Mouse (Mus musculus) embryonic facial prominence, embryonic 10.5 days (tissue): ENCODE results near the gene Luc7l2. TPM values are rescaled to one million over a fixed set of nuclear protein-coding genes. Genes with fewer than 3 reads are reported as not detected.
"Not testable (repeated sequence)": the region's sequence is repeated elsewhere in the genome, so short reads cannot be mapped to it uniquely, and the experiment has no call there.

ENCODE experiments used
- DNase-seq: peaks from one replicate; pipeline ENCODE4 v3.0.0-alpha.2; 2017; ENCODE audit warnings: low spot score
- H3K27ac ChIP-seq: fragments of 300-500 bp; sonication (generic); replicated peaks from 2 replicates; pipeline ENCODE4 v1.5.1; 2016; ENCODE audit warnings: mild to moderate bottlenecking
- H3K27me3 ChIP-seq: fragments of 300-500 bp; sonication (generic); replicated peaks from 2 replicates; pipeline ENCODE4 v1.6.1; 2016; ENCODE audit warnings: low read depth, mild to moderate bottlenecking; ENCODE audit not compliant: poor library complexity, severe bottlenecking
- H3K36me3 ChIP-seq: fragments of 300-500 bp; sonication (generic); replicated peaks from 2 replicates; pipeline ENCODE4 v1.6.1; 2016; ENCODE audit warnings: mild to moderate bottlenecking, moderate library complexity
- H3K4me1 ChIP-seq: fragments of 300-500 bp; sonication (generic); 2 replicates; pipeline ENCODE4 v1.6.1; 2016
- H3K4me3 ChIP-seq: fragments of 300-500 bp; sonication (generic); 2 replicates; pipeline ENCODE4 v1.5.1; 2016; ENCODE audit warnings: mild to moderate bottlenecking, moderate library complexity
- H3K9me3 ChIP-seq: fragments of 300-500 bp; sonication (generic); 2 replicates; pipeline ENCODE4 v1.6.1; 2016; ENCODE audit warnings: mild to moderate bottlenecking
- WGBS: fragments of 180-500 bp; shearing (Covaris S2); methylation state at CpG from one replicate; pipeline ENCODE4 v1.1.7; 2016; 5-methylcytosine and 5-hydroxymethylcytosine counted together
- polyA plus RNA-seq: library from polyadenylated mRNA; unstranded; fragments of >200 nt; fragmentation: Nextera tagmentation; extraction: Ambion mirVana; gene quantifications from 2 replicates; pipeline ENCODE4 v1.2.1, GENCODE M21; 2016

Luc7l2 gene
- polyA plus RNA-seq, 1 experiment from 2014 or later: 38.4 TPM

- 95% methylated on average over 5 of the region's 5 CpGs for WGBS
- not testable (repeated sequence) for H3K4me1 ChIP-seq, H3K4me3 ChIP-seq, H3K27me3 ChIP-seq, H3K9me3 ChIP-seq, H3K27ac ChIP-seq, DNase-seq
- H3K36me3 ChIP-seq: peaks cover 21% of the 10 kb centered on the region
Observed at GRCm38 (mm10) chr6:38544141-38544540, 7.0 kb upstream of the Luc7l2 start.

- not testable (repeated sequence) for H3K4me1 ChIP-seq, DNase-seq, H3K27me3 ChIP-seq, H3K4me3 ChIP-seq, H3K36me3 ChIP-seq, H3K9me3 ChIP-seq, H3K27ac ChIP-seq
- 89% methylated on average over 2 of the region's 2 CpGs for WGBS
Observed at GRCm38 (mm10) chr6:38547005-38547404, 4.1 kb upstream of the Luc7l2 start.

GRCm38 (mm10) chr6:38547707-38548106, 3.4 kb upstream of the Luc7l2 start:
- Histone ChIP-seq H3K4me1 (peaks cover 6% of the 10 kb centered on the region; the same call in 1 of the 2 replicates), H3K27me3 (no peaks in the 10 kb centered on the region), H3K27ac (no peak overlapping the region), H3K36me3 (no peaks in the 10 kb centered on the region), H3K4me3 (no peak overlapping the region), H3K9me3 (no peaks in the 10 kb centered on the region)
- no peak for DNase-seq
- 82% methylated on average over 1 of the region's 1 CpGs for WGBS

GRCm38 (mm10) chr6:38548595-38548994, 2.5 kb upstream of the Luc7l2 start:
- H3K27me3 ChIP-seq, DNase-seq, H3K4me3 ChIP-seq, H3K9me3 ChIP-seq, H3K36me3 ChIP-seq, H3K27ac ChIP-seq: not testable (repeated sequence)
- 92% methylated on average over 7 of the region's 7 CpGs for WGBS
- peaks cover 12% of the 10 kb centered on the region for H3K4me1 ChIP-seq

DNA sequence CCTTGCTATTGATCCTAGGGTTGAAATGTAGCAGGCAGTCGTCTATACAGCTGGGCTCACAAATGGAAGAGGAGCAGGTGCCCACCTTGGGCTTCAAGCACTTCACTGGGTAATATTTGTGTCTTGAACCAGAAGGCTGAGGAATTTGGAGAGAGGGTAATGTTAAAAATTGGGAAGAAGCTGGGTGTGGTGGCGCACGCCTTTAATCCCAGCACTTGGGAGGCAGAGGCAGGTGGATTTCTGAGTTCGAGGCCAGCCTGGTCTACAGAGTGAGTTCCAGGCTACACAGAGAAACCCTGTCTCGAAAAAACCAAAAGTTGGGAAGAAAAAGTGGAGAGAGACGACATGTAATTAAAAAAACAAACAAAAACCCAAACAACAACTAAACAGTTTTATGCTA, 1.3 kb upstream of the Luc7l2 start:
- WGBS: 83% methylated on average over 6 of the region's 6 CpGs
- not testable (repeated sequence) for DNase-seq, H3K27me3 ChIP-seq, H3K36me3 ChIP-seq, H3K9me3 ChIP-seq
- Histone ChIP-seq H3K27ac (0 out of 2 replicates have a peak overlapping the region, but pooled peaks have one; percentile 99), H3K4me1 (peaks cover 12% of the 10 kb centered on the region), H3K4me3 (peak overlapping the region; percentile 86)

DNA sequence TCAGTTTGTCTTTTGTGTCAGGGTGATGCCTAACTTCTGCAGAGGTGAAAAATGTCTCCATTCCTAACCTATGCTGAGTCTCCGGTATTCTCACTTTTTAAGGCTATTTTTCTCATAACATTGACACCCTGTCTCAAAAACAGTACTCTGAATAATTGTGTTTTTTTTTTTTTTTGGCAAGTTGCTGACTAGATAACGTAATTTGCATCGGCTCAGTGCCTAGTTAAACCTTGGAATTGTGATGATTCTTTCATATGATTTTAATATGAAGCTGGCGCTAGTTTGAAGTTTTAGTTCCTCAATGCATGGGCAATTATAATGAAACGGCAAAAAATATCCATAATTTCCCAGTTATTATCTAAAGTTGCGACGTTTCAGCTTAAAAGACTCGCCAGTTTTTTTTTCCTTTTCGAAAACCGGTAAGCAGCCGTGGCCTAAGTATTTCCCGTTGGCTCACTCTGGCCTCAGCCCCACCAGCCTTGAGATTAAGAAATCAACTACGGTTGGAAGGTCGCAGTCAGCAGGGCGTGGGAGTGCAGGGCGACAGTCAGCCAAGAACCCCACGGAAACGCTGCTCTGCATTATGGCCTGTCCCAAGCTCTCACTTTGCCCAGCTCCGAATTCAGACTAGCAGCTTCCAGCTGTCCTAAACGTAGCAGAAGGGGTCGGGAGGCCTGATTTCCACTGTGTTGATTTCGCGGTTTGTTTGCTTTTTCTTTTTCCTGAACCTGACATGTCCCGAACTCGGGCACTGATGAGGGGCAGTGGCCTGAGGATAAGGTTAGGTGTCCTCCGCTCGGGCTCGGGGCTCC, 678 bp upstream of the Luc7l2 start:
- no peaks in the 10 kb centered on the region for H3K9me3 ChIP-seq
- WGBS: 10% methylated on average over 28 of the region's 28 CpGs
- peaks cover 12% of the 10 kb centered on the region for H3K36me3 ChIP-seq
- H3K27me3 ChIP-seq: no peaks in the 10 kb centered on the region
- H3K4me3 ChIP-seq: peak overlapping the region; percentile 86
- H3K4me1 ChIP-seq: peaks cover 12% of the 10 kb centered on the region
- no peak for DNase-seq
- H3K27ac ChIP-seq: peak overlapping the region; percentile 99

GRCm38 (mm10) chr6:38551989-38552635, 978 bp downstream of the Luc7l2 start:
- Histone ChIP-seq H3K36me3 (peaks cover 26% of the 10 kb centered on the region), H3K4me3 (peak overlapping the region; percentile 86), H3K9me3 (no peaks in the 10 kb centered on the region), H3K27ac (peak overlapping the region; percentile 99), H3K4me1 (peaks cover 12% of the 10 kb centered on the region), H3K27me3 (no peaks in the 10 kb centered on the region)
- peak; percentile 99 for DNase-seq
- under 1% methylated on average over 32 of the region's 32 CpGs for WGBS

GRCm38 (mm10) chr6:38552636-38553000, 1.5 kb downstream of the Luc7l2 start:
- peak overlapping the region; percentile 99 for H3K27ac ChIP-seq
- DNase-seq: no peak
- peaks cover 32% of the 10 kb centered on the region for H3K36me3 ChIP-seq
- H3K27me3 ChIP-seq: no peaks in the 10 kb centered on the region
- peak overlapping the region; percentile 86 for H3K4me3 ChIP-seq
- 28% methylated on average over 5 of the region's 5 CpGs for WGBS
- H3K4me1 ChIP-seq: peaks cover 12% of the 10 kb centered on the region
- no peaks in the 10 kb centered on the region for H3K9me3 ChIP-seq

DNA sequence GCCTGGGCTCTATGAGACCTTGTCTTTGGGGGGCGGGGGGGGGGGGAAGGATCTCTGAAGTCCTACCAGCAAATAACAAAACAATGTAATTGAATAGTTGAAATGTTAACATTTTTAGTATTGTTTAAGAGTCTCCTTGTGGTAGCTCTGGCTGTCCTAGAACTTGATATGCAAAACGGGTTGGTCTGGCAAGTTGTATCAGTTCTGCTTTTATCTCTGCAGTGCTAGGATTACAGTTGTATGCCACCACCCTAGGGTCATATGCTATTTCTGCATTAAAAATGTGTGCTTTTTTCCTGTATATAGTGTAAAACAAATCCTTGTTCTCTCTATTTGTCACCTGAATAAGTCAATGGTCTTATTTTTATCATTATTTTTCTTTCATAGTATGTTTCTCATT, 25.0 kb downstream of the Luc7l2 start:
- H3K27ac ChIP-seq: no peak overlapping the region
- H3K4me3 ChIP-seq: no peak overlapping the region
- no peak for DNase-seq
- H3K4me1 ChIP-seq: no peaks in the 10 kb centered on the region
- WGBS: 88% methylated on average over 2 of the region's 2 CpGs
- H3K27me3 ChIP-seq: no peaks in the 10 kb centered on the region
- no peaks in the 10 kb centered on the region for H3K9me3 ChIP-seq
- peaks cover 96% of the 10 kb centered on the region for H3K36me3 ChIP-seq

GRCm38 (mm10) chr6:38580112-38580857, 29.2 kb downstream of the Luc7l2 start:
- no peak overlapping the region for H3K4me3 ChIP-seq
- no peak for DNase-seq
- WGBS: 95% methylated on average over 3 of the region's 3 CpGs
- H3K4me1 ChIP-seq: no peaks in the 10 kb centered on the region
- no peaks in the 10 kb centered on the region for H3K9me3 ChIP-seq
- no peaks in the 10 kb centered on the region for H3K27me3 ChIP-seq
- peaks cover 92% of the 10 kb centered on the region for H3K36me3 ChIP-seq
- no peak overlapping the region for H3K27ac ChIP-seq

DNA sequence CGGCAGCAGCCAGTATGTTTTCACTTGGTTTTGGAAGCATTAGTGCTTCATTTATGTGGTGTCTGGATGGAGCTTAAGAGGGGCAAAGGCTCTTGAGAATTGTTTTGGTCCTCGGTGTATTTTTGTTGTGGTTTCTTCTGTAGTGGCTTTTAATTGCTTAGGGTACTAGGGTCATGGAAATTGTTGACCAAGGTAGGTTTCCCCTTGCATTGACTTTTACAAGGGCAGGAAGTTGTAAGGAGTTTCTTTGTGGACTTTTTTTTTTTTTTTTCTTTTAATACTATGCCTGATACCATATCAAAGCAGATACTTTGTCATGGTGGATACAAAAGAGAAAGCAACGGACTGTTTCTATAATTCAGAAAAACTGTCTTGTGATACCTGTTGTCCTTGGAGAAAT, 30.6 kb downstream of the Luc7l2 start:
- no peaks in the 10 kb centered on the region for H3K9me3 ChIP-seq
- H3K36me3 ChIP-seq: peaks cover 93% of the 10 kb centered on the region

DNA sequence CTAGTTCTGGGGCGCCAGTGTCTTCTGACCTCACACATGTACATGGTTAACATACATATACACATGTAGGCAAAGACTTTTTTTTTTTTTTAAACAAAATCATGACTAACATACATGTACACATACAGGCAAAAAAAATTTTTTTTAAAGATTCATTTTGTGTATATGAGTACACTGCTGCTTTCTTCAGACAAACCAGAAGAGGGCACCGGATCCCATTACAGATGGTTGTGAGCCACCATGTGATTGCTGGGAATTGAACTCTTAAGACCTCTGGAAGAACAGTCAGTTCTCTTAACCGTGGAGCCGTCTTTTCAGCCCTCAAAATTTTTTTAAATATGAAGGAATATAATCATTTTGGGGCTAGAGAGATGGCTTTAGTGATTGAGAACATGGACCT, 46.3 kb downstream of the Luc7l2 start:
- H3K36me3 ChIP-seq: peaks cover 94% of the 10 kb centered on the region
- no peak overlapping the region for H3K4me3 ChIP-seq
- H3K27me3 ChIP-seq: no peaks in the 10 kb centered on the region
- 89% methylated on average over 4 of the region's 4 CpGs for WGBS
- no peaks in the 10 kb centered on the region for H3K9me3 ChIP-seq
- H3K27ac ChIP-seq: no peak overlapping the region
- no peaks in the 10 kb centered on the region for H3K4me1 ChIP-seq
- no peak for DNase-seq

More for the DNA sequence above, 30.6 kb downstream of the Luc7l2 start:
- Histone ChIP-seq H3K27ac (no peak overlapping the region), H3K4me3 (no peak overlapping the region), H3K27me3 (no peaks in the 10 kb centered on the region), H3K4me1 (no peaks in the 10 kb centered on the region)
- WGBS: 91% methylated on average over 3 of the region's 3 CpGs
- DNase-seq: no peak
